Mouse (Mus musculus) CH12.LX (cell line): ENCODE measurements around the gene Tln2.

ENCODE experiments used
- CHD1 ChIP-seq: IDR thresholded peaks from 2 replicates; pipeline ENCODE4 v1.6.1; 2012; ENCODE audit warnings: low read depth, low read length, improper control_type of control experiment, inconsistent platforms
- CTCF ChIP-seq, 2 experiments: IDR thresholded peaks in 1 of 2; conservative IDR thresholded peaks in 1 of 2; 2 replicates each; pipeline ENCODE4 v1.5.1; 2011 to 2012; ENCODE audit warnings: low read depth in 2 of 2, low read length in 2 of 2, improper control_type of control experiment in 1 of 2, inconsistent platforms in 1 of 2, mild to moderate bottlenecking in 1 of 2, moderate library complexity in 1 of 2
- EP300 ChIP-seq: IDR thresholded peaks from 2 replicates; pipeline ENCODE4 v1.6.1; 2011; ENCODE audit warnings: low read length, improper control_type of control experiment
- HCFC1 ChIP-seq: IDR thresholded peaks from 2 replicates; pipeline ENCODE4 v1.6.1; 2012; ENCODE audit warnings: low read depth, mild to moderate bottlenecking, inconsistent platforms, low read length, improper control_type of control experiment
- MAFK ChIP-seq: IDR thresholded peaks from 2 replicates; pipeline ENCODE4 v1.6.1; 2011; ENCODE audit warnings: low read length, improper control_type of control experiment; ENCODE audit not compliant: insufficient replicate concordance
- MXI1 ChIP-seq: IDR thresholded peaks from 2 replicates; pipeline ENCODE4 v1.6.1; 2011; ENCODE audit warnings: mild to moderate bottlenecking, low read depth, low read length, improper control_type of control experiment
- NRF1 ChIP-seq: IDR thresholded peaks from 2 replicates; pipeline ENCODE4 v1.6.1; 2014; ENCODE audit warnings: low read depth, mild to moderate bottlenecking, inconsistent platforms, low read length, improper control_type of control experiment, moderate library complexity
- POLR2A ChIP-seq: IDR thresholded peaks from 2 replicates; pipeline ENCODE4 v1.6.1; 2011; ENCODE audit warnings: low read depth, mild to moderate bottlenecking, improper control_type of control experiment, low read length
- POLR2AphosphoS2 ChIP-seq: IDR thresholded peaks from 2 replicates; pipeline ENCODE4 v1.6.1; 2011; ENCODE audit warnings: low read depth, low read length, improper control_type of control experiment
- RAD21 ChIP-seq: IDR thresholded peaks from 2 replicates; pipeline ENCODE4 v1.6.1; 2011; ENCODE audit warnings: low read depth, mild to moderate bottlenecking, low read length, improper control_type of control experiment, moderate library complexity
- TBP ChIP-seq: conservative IDR thresholded peaks from 2 replicates; pipeline ENCODE4 v1.6.1; 2011; ENCODE audit warnings: low read depth, low read length, improper control_type of control experiment

GRCm38 (mm10) chr9:67178203-67178602 is 381.3 kb downstream of the Tln2 start:
- TF ChIP-seq CTCF (conservative IDR thresholded peaks at IDR 0.05 in 1 of 2, IDR thresholded peaks at IDR 0.05 in 1 of 2; ENCODE audit: low read depth in 2 of 2, low read length in 2 of 2) (no peak), POLR2AphosphoS2 (no peak), RAD21 (no peak), EP300 (no peak), POLR2A (no peak), NRF1 (no peak), MAFK (no peak), CHD1 (no peak), TBP (no peak), MXI1 (no peak), HCFC1 (no peak)
